Mouse (Mus musculus): ENCODE measurements at regions not wholly inside any gene's neighbourhood (a gene's known extent, or its start where the extent isn't known, plus 50 kb on each side); places are given as distances from the start of the nearest gene placed in this dataset.

DNA sequence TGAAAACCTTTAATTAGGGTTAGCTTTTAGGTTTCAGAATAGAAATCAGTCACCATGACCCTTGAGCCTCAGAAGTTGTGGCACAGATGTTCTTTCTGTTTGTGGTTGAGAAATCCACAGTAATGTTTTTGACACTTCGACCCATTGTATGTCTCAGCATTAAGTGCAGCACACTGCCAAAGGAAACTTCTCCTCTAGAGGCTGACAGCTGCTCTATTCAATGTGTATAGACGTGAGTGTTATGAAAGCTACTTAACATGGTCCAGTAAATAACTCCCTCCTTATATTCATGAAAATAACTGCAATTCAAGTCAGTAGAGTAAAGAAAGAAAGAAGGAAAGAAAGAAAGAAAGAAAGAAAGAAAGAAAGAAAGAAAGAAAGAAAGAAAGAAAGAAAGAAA is 939.9 kb downstream of the Olfm4 start:
- no peak for TF ChIP-seq CTCF (IDR thresholded peaks at IDR 0.05; ENCODE audit: borderline replicate concordance, insufficient read depth, low read depth, low read length)
- no peak for TF ChIP-seq POLR2A (IDR thresholded peaks at IDR 0.05; ENCODE audit: borderline replicate concordance, insufficient read depth, low read length)

All from cerebellum, adult 2 months (tissue).